Mouse (Mus musculus): Measurements from ENCODE around the gene Dscaml1.

GRCm38 (mm10) chr9:45662471-45662870, 236.0 kb downstream of the Dscaml1 start:
- TF ChIP-seq EP300 (IDR thresholded peaks at IDR 0.05; ENCODE audit: low read depth) (no peak), CTCF (IDR thresholded peaks at IDR 0.05; ENCODE audit: low read depth) (no peak)
